Mouse (Mus musculus): ENCODE results near the gene Snd1. TPM values are rescaled to one million over a fixed set of nuclear protein-coding genes. Genes with fewer than 3 reads are reported as not detected.
"Not testable (repeated sequence)": the region's sequence is repeated elsewhere in the genome, so short reads cannot be mapped to it uniquely, and the experiment has no call there.

The Snd1 gene
- polyA plus RNA-seq, 2 experiments, result 31.5 to 43.2 TPM

- Histone ChIP-seq H3K4me2 (ENCODE audit: low read depth) (no peak overlapping the region), H3K27ac (no peak overlapping the region), H3K27me3 (ENCODE audit: control insufficient read depth, insufficient read depth, low read length) (no peaks in the 10 kb centered on the region), H3K4me1 (replicated peaks; ENCODE audit: control insufficient read depth in 2 of 2, insufficient read depth in 2 of 2, low read length in 1 of 2) (peaks cover 0 to 3% of the 10 kb centered on the region in 2 experiments; a peak in 1 of 4 replicates), H3K4me3 (ENCODE audit: insufficient read depth in 1 of 2, low read depth in 2 of 2, low read length in 2 of 2) (no peak overlapping the region), H3K9me3 (ENCODE audit: control insufficient read depth, low read length) (no peaks in the 10 kb centered on the region), H3K9ac (replicated peaks) (no peak overlapping the region), H3K36me3 (replicated peaks; ENCODE audit: control insufficient read depth, insufficient read depth, low read depth) (peaks cover 6% of the 10 kb centered on the region)
- DNase-seq (ENCODE audit: low read depth in 3 of 3, low spot score in 3 of 3) (no peak), ATAC-seq (ENCODE audit: insufficient read depth) (no peak)
- 66% methylated on average over 1 of the region's 1 CpGs for WGBS (ENCODE audit: insufficient replicate concordance)
- TF ChIP-seq CTCF (IDR thresholded peaks at IDR 0.05; ENCODE audit: low read depth) (no peak), EP300 (IDR thresholded peaks at IDR 0.05; ENCODE audit: low read depth) (no peak)
These were observed 42.1 kb downstream of the Snd1 start for GRCm38 (mm10) chr6:28517050-28517449.

GRCm38 (mm10) chr6:28519426-28519825, 44.5 kb downstream of the Snd1 start:
- TF ChIP-seq EP300 (IDR thresholded peaks at IDR 0.05; ENCODE audit: low read depth) (no peak), CTCF (IDR thresholded peaks at IDR 0.05; ENCODE audit: low read depth) (no peak)
- ATAC-seq (ENCODE audit: insufficient read depth), result no peak
- DNase-seq (ENCODE audit: low read depth in 3 of 3, low spot score in 3 of 3), result no peak
- H3K27ac ChIP-seq, result no peak overlapping the region
- WGBS (ENCODE audit: insufficient replicate concordance), result 83% methylated on average over 8 of the region's 8 CpGs
- no peak overlapping the region for H3K4me3 ChIP-seq (ENCODE audit: insufficient read depth in 1 of 2, low read depth in 2 of 2, low read length in 2 of 2)
- peaks cover 0 to 3% of the 10 kb centered on the region in 2 experiments; a peak in 1 of 4 replicates for H3K4me1 ChIP-seq (replicated peaks; ENCODE audit: control insufficient read depth in 2 of 2, insufficient read depth in 2 of 2, low read length in 1 of 2)
- no peak overlapping the region for H3K9ac ChIP-seq (replicated peaks)
- H3K36me3 ChIP-seq (replicated peaks; ENCODE audit: control insufficient read depth, insufficient read depth, low read depth), result peaks cover 13% of the 10 kb centered on the region
- no peak overlapping the region for H3K4me2 ChIP-seq (ENCODE audit: low read depth)
- H3K9me3 ChIP-seq (ENCODE audit: control insufficient read depth, low read length), result no peaks in the 10 kb centered on the region
- no peaks in the 10 kb centered on the region for H3K27me3 ChIP-seq (ENCODE audit: control insufficient read depth, insufficient read depth, low read length)

GRCm38 (mm10) chr6:28520787-28521186, 45.8 kb downstream of the Snd1 start:
- not testable (repeated sequence) for H3K4me1 ChIP-seq (replicated peaks; ENCODE audit: control insufficient read depth in 2 of 2, insufficient read depth in 2 of 2, low read length in 1 of 2); H3K9ac ChIP-seq (replicated peaks); DNase-seq (ENCODE audit: low read depth in 3 of 3, low spot score in 3 of 3); H3K27me3 ChIP-seq (ENCODE audit: control insufficient read depth, insufficient read depth, low read length); H3K9me3 ChIP-seq (ENCODE audit: control insufficient read depth, low read length); ATAC-seq (ENCODE audit: insufficient read depth); H3K4me3 ChIP-seq (ENCODE audit: insufficient read depth in 1 of 2, low read depth in 2 of 2, low read length in 2 of 2); H3K4me2 ChIP-seq (ENCODE audit: low read depth); H3K27ac ChIP-seq
- peaks cover 14% of the 10 kb centered on the region for H3K36me3 ChIP-seq (replicated peaks; ENCODE audit: control insufficient read depth, insufficient read depth, low read depth)
- WGBS (ENCODE audit: insufficient replicate concordance), result 44% methylated on average over 5 of the region's 5 CpGs

GRCm38 (mm10) chr6:28521416-28521815, 46.5 kb downstream of the Snd1 start:
- Histone ChIP-seq H3K9me3 (ENCODE audit: control insufficient read depth, low read length) (no peaks in the 10 kb centered on the region), H3K27ac (no peak overlapping the region), H3K4me3 (ENCODE audit: insufficient read depth in 1 of 2, low read depth in 2 of 2, low read length in 2 of 2) (no peak overlapping the region), H3K27me3 (ENCODE audit: control insufficient read depth, insufficient read depth, low read length) (no peaks in the 10 kb centered on the region), H3K36me3 (replicated peaks; ENCODE audit: control insufficient read depth, insufficient read depth, low read depth) (peaks cover 20% of the 10 kb centered on the region), H3K4me2 (ENCODE audit: low read depth) (no peak overlapping the region), H3K4me1 (replicated peaks; ENCODE audit: control insufficient read depth in 2 of 2, insufficient read depth in 2 of 2, low read length in 1 of 2) (peaks cover 0 to 3% of the 10 kb centered on the region in 2 experiments; a peak in 1 of 4 replicates), H3K9ac (replicated peaks) (no peak overlapping the region)
- TF ChIP-seq EP300 (IDR thresholded peaks at IDR 0.05; ENCODE audit: low read depth) (no peak), CTCF (IDR thresholded peaks at IDR 0.05; ENCODE audit: low read depth) (no peak)
- 45% methylated on average over 1 of the region's 1 CpGs for WGBS (ENCODE audit: insufficient replicate concordance)
- DNase-seq (ENCODE audit: low read depth in 3 of 3, low spot score in 3 of 3) (no peak), ATAC-seq (ENCODE audit: insufficient read depth) (no peak)

- no peak overlapping the region for H3K9ac ChIP-seq (replicated peaks)
- no peaks in the 10 kb centered on the region for H3K9me3 ChIP-seq (ENCODE audit: control insufficient read depth, low read length)
- H3K4me1 ChIP-seq (replicated peaks; ENCODE audit: control insufficient read depth in 2 of 2, insufficient read depth in 2 of 2, low read length in 1 of 2), result no peaks in the 10 kb centered on the region
- H3K27ac ChIP-seq, result no peak overlapping the region
- no peak overlapping the region for H3K4me2 ChIP-seq (ENCODE audit: low read depth)
- DNase-seq (ENCODE audit: low read depth in 3 of 3, low spot score in 3 of 3), result no peak
- no peak for ATAC-seq (ENCODE audit: insufficient read depth)
- WGBS (ENCODE audit: insufficient replicate concordance), result 75% methylated on average over 2 of the region's 2 CpGs
- peaks cover 41% of the 10 kb centered on the region for H3K36me3 ChIP-seq (replicated peaks; ENCODE audit: control insufficient read depth, insufficient read depth, low read depth)
- TF ChIP-seq CTCF (IDR thresholded peaks at IDR 0.05; ENCODE audit: low read depth) (no peak), EP300 (IDR thresholded peaks at IDR 0.05; ENCODE audit: low read depth) (no peak)
- H3K27me3 ChIP-seq (ENCODE audit: control insufficient read depth, insufficient read depth, low read length), result no peaks in the 10 kb centered on the region
- H3K4me3 ChIP-seq (ENCODE audit: insufficient read depth in 1 of 2, low read depth in 2 of 2, low read length in 2 of 2), result no peak overlapping the region
These were observed 50.6 kb downstream of the Snd1 start for GRCm38 (mm10) chr6:28525589-28525988.

All from liver, embryonic 14.5 days (tissue).